1 mouse cellular context compared by ENCODE assay signal in the genomic region with DNA sequence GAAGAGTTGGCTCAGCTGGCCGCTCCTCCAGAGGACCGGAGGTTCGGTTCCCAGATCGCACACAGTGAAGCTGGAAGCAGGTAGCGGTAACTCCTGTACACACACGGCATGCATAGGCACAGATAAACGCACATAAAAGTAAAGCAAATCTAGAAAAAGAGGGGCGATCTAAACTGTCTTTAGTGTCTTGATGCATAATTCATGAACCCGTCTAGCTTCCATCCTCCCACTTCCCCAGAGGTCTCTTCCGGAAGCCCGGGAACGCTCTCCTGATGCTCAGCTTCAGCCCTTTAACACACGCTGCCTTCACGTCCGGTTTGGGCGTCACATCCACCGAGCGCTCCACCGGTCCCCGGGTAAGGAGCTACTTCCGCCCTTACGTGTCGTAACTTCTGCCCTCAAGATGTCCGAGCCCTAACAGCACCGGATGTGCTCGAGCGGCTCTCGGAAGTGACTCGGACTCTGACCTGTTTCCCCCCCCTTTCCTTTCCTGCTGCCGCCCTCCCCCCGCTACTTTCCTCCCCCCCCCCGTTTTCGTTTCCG.
A peak's percentile ranks its signal among the peaks of the same experiment; 100 is the strongest.
TF ChIP-seq lines count a peak whose summit lies in the region.

No protein-coding gene starts in this region.

TF ChIP-seq in MEL, 35 proteins besides CTCF, POLR2A, EP300 and RAD21:
- TF ChIP-seq SMC3 (IDR thresholded peaks at IDR 0.05; ENCODE audit: low read depth, low read length) (no peak), MEF2A (IDR thresholded peaks at IDR 0.05; ENCODE audit: extremely low read depth, insufficient replicate concordance, low read depth, low read length, poor library complexity, severe bottlenecking) (no peak), CHD1 (IDR thresholded peaks at IDR 0.05; ENCODE audit: low read depth, low read length) (no peak), POLR2AphosphoS5 (IDR thresholded peaks at IDR 0.05; ENCODE audit: borderline replicate concordance, low read depth, low read length) (no peak), NRF1 (IDR thresholded peaks at IDR 0.05; ENCODE audit: insufficient read depth, low read depth, low read length, poor library complexity, severe bottlenecking) (0 out of 2 replicates have a peak, but pooled peaks have one; percentile 36), GABPA (IDR thresholded peaks at IDR 0.05; ENCODE audit: low read depth, low read length) (no peak), TCF12 (IDR thresholded peaks at IDR 0.05; ENCODE audit: low read depth, low read length) (peak; percentile 71), E2F4 (IDR thresholded peaks at IDR 0.05; ENCODE audit: borderline replicate concordance, low read depth, low read length) (no peak), USF2 (IDR thresholded peaks at IDR 0.05; ENCODE audit: borderline replicate concordance in 1 of 2, insufficient read depth in 1 of 2, low read depth in 1 of 2, low read length in 2 of 2) (no peak), JUND (IDR thresholded peaks at IDR 0.05; ENCODE audit: low read depth, low read length) (no peak), UBTF (IDR thresholded peaks at IDR 0.05; ENCODE audit: borderline replicate concordance, insufficient read depth, low read depth, low read length) (no peak), ZC3H11A (IDR thresholded peaks at IDR 0.05; ENCODE audit: low read depth, low read length) (no peak), TBP (IDR thresholded peaks at IDR 0.05; ENCODE audit: low read depth, low read length) (peak; percentile 92), USF1 (IDR thresholded peaks at IDR 0.05; ENCODE audit: low read depth, low read length) (no peak), POLR2AphosphoS2 (IDR thresholded peaks at IDR 0.05; ENCODE audit: low read length) (peak; percentile 97; the same call in 1 of the 2 replicates), TAL1 (IDR thresholded peaks at IDR 0.05; ENCODE audit: low read length) (no peak), MXI1 (IDR thresholded peaks at IDR 0.05; ENCODE audit: low read depth, low read length) (peak; percentile 90), MYB (IDR thresholded peaks at IDR 0.05; ENCODE audit: low read depth, low read length) (no peak; the same call in 1 of the 2 replicates), ELF1 (IDR thresholded peaks at IDR 0.05; ENCODE audit: low read depth, low read length) (peak; percentile 99), KAT2A (conservative IDR thresholded peaks at IDR 0.05; ENCODE audit: low read depth, low read length) (peak; percentile 87; the same call in 1 of the 2 replicates), HCFC1 (IDR thresholded peaks at IDR 0.05; ENCODE audit: low read depth, low read length) (peak; percentile 94), MAFK (IDR thresholded peaks at IDR 0.05; ENCODE audit: borderline replicate concordance, low read depth, low read length) (no peak), SIN3A (IDR thresholded peaks at IDR 0.05; ENCODE audit: low read length) (peak; percentile 93), ZNF384 (IDR thresholded peaks at IDR 0.05; ENCODE audit: low read depth, low read length) (peak; percentile 91), ETS1 (IDR thresholded peaks at IDR 0.05; ENCODE audit: low read depth, low read length) (peak; percentile 61; the same call in 1 of the 2 replicates), MYC (IDR thresholded peaks at IDR 0.05; ENCODE audit: low read depth, low read length) (peak; percentile 85), ZMIZ1 (IDR thresholded peaks at IDR 0.05; ENCODE audit: low read depth, low read length) (peak; percentile 82; the same call in 1 of the 2 replicates), GATA1 (IDR thresholded peaks at IDR 0.05; ENCODE audit: low read depth, low read length) (peak; percentile 31; the same call in 1 of the 2 replicates), ZKSCAN1 (IDR thresholded peaks at IDR 0.05; ENCODE audit: low read depth, low read length) (no peak), CHD2 (IDR thresholded peaks at IDR 0.05; ENCODE audit: low read length) (peak; percentile 20; the same call in 1 of the 2 replicates), MAX (IDR thresholded peaks at IDR 0.05; ENCODE audit: low read length) (peak; percentile 80), BHLHE40 (IDR thresholded peaks at IDR 0.05; ENCODE audit: borderline replicate concordance, low read depth, low read length) (no peak), RCOR1 (IDR thresholded peaks at IDR 0.05; ENCODE audit: low read depth, low read length) (no peak), NELFE (IDR thresholded peaks at IDR 0.05; ENCODE audit: low read depth, low read length) (peak; percentile 82), MAZ (IDR thresholded peaks at IDR 0.05; ENCODE audit: low read depth, low read length) (no peak)
